Mouse (Mus musculus): ENCODE measurements at regions not wholly inside any gene's neighbourhood (a gene's known extent, or its start where the extent isn't known, plus 50 kb on each side); places are given as distances from the start of the nearest gene placed in this dataset.
A peak's percentile ranks its signal among the peaks of the same experiment; 100 is the strongest.
"Not testable (repeated sequence)": the region's sequence is repeated elsewhere in the genome, so short reads cannot be mapped to it uniquely, and the experiment has no call there.

DNA sequence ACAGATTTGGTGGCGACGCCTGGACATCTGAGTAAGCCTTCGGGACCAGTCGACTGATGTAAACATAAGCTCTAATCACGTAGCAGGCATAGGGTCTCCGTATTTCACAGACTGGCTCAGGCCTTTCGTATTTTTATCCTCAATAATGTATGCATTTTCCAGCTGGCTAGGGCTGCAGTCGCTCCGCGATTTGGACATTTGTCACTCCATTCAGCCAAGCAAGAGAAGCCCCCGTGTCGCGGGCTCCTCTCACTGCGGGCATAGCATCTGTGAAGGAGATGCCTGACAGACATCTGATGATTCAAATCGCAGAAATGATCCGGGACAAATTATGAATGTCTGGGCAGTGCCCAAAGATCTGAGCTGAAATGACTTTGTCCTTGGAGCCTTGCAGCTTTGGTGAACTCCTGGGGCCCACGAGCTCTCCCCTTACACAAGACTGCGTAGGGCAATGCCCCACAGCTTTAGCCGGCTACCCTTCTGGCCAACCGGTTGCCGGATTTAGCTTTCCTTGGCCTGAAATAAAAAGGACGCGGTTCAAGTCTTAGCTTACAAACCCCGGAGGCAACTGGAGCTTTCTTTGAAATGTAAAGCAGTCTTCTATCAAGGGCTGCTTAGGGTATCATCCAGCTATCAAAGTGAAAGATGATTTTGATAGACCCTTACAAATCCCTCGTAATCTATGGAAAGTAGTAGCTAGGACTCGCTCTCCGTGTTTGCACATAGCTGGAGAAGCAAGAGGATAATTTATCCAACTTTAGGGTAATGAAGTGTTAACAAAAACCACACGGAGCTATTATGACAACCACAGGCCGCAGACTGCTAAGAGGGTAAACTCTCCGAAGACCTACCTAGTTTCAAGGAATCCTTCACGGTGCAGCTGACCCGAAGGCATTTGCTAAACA, 270.6 kb downstream of the Etnk1 start:
- no peak for DNase-seq (ENCODE audit: low read depth, low spot score)

- no peak for DNase-seq (ENCODE audit: low read depth, low spot score)
Observed at GRCm38 (mm10) chr6:143438272-143438591, 271.2 kb downstream of the Etnk1 start.

DNA sequence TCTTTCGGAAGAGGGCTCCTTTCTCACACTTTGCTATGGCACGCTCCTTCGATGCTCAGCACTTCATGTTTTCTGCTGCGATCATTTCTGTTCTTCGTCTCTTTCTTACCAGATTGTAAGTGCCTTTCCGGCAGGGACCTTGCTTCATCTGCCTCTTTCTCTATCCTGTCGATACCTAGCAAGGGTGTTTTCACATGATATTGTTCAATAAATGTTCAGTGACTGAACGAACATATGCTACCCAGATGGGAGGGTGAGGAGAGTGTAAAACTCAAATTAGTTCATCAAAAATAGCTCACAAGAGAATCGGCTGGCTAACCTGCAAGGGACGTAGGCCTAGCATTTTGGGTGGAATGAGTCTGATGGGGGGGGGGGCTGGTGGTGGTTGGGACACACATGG, 272.5 kb downstream of the Etnk1 start:
- no peak for DNase-seq (ENCODE audit: low read depth, low spot score)

DNA sequence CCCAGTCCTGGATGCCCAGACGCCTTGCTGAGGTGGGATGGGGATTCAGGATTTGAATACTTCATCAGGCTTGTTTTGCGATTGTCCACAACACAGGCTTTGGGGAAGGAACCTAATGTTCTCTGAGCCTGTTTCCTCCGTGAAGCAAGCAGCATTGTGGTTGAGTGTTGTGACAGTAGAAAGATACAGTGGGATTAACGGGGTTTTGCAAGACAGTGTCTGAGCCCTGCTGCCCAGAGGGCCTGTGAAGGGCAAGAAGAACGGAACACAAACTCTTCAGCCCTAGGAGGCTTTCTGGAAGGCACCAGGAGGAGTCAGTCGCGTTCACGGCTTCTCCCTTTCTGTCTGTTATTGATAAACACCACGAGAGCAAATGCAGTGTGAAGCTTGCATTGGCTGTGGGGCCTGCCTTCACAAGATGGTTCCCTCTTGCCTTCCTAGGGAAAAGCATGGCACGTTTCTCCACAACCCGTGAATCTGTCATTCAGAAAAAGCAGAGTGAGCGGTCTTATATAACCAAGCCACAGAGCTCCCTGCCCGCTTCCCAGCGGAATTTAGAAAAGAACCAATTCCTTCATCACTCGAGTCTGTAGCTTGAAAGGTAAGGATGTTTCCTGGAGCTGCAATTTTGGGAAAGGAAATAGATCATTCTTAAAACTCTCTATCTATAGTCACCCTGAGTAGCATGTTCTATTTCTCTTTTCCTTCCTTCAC, 273.4 kb downstream of the Etnk1 start:
- DNase-seq (ENCODE audit: low read depth, low spot score): no peak

- DNase-seq (ENCODE audit: low read depth, low spot score): no peak
Observed at GRCm38 (mm10) chr6:143442361-143442760, 275.3 kb downstream of the Etnk1 start.

- DNase-seq (ENCODE audit: low read depth, low spot score): no peak
Observed at GRCm38 (mm10) chr6:143443446-143443845, 276.4 kb downstream of the Etnk1 start.

GRCm38 (mm10) chr6:143444782-143445181, 277.8 kb downstream of the Etnk1 start:
- DNase-seq (ENCODE audit: low read depth, low spot score): peak; percentile 74

DNA sequence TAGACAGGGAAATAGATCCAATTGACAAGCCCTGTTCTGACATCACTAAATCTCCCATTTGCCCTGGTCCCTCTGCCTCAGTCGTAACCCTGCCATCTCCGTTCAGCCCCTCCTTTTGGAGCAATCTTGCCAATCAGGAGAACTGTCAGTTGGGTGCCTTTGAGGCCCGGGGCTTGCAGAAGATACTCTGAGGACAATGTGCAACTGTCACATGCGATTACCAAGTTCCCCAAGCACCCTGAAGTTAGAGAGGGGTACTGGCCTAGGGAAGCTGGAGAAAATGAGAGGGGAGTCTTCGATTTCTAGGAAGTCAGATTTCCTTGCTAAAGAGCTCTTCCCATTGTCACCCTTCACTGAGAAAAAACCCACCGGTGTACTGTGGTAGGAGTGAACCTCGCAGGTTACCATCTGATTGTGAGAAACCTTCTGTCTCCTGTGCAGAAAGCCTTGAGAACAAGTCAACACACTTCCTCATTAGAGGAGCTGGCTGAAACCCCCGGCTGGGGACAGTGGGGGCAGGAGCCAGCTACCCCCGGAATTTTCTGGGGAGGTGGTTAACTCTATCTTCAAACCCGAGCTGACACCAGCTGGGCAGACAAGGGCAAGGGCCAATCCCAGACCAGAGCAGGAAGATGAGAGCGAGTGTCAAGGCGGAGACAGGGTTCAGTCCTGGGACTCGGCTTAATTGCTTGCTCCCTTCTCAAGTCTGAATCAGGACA, 279.0 kb downstream of the Etnk1 start:
- DNase-seq (ENCODE audit: low read depth, low spot score): no peak

- DNase-seq (ENCODE audit: low read depth, low spot score): no peak
Observed at GRCm38 (mm10) chr6:143447060-143447459, 280.0 kb downstream of the Etnk1 start.

DNA sequence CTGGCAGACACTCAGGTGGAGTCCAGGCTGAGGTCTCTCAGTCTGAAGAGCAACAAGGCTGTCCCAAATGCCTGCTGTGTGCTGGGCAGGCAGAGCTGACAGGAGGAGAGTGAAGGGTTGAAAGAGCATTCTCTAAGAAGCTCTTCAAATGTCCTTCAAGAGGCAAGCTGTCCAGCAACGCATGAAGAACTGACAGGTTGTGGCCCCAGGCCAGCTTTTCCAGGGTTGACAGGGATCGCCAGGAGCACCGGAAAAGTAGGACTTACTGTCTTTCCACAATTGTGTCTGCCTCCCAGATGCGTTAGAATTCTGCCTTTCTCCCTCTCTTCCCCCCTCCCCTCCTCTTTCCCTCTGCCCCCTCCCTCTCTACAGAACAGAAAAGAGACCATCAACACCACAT, 282.1 kb downstream of the Etnk1 start:
- DNase-seq (ENCODE audit: low read depth, low spot score): no peak

- DNase-seq (ENCODE audit: low read depth, low spot score): no peak
Observed at GRCm38 (mm10) chr6:143451869-143452268, 284.8 kb downstream of the Etnk1 start.

- no peak for DNase-seq (ENCODE audit: low read depth, low spot score)
Observed at GRCm38 (mm10) chr6:143454695-143455218, 287.7 kb downstream of the Etnk1 start.

GRCm38 (mm10) chr6:143464907-143465537, 298.0 kb downstream of the Etnk1 start:
- no peak for DNase-seq (ENCODE audit: low read depth, low spot score)

DNA sequence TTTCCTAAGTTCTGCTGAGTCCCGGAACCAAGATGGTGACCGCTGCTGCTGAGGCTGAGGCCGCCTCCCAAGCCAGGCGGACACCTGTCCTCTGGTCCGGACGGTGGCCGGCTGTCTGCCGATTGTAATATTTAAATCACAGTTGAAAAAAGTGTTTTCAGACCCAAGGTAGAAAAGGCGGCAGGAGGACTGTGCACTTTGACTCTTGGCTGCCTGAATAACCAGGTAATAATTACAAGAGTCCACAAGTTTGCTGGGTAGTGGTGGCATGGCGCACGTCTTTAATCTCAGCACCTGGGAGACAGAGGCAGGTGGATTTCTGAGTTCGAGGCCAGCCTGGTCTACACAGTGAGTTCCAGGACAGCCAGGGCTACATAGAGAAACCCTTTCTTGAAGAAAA, 305.7 kb downstream of the Etnk1 start:
- not testable (repeated sequence) for DNase-seq (ENCODE audit: low read depth, low spot score)

DNA sequence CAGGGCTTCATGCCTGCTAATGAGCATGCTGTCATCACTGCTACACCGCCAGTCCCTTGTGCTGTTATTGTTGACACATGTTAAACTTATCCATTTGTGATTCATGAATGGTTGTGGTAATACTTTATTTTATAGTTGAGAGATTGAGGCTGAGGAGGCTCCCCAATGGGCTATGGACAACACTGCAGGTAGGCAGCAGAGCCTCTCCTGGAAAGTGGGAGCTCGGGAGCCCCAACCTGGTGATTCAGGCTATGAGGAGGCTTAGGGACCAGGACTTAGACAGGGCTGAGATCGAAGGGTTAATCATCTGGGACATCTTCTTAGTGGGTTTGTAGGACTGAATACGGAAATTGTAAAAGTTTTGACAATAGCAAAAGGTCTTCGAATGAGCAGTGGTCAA, 307.4 kb downstream of the Etnk1 start:
- DNase-seq (ENCODE audit: low read depth, low spot score): no peak

GRCm38 (mm10) chr6:143475296-143475695, 308.3 kb downstream of the Etnk1 start:
- DNase-seq (ENCODE audit: low read depth, low spot score): no peak

- DNase-seq (ENCODE audit: low read depth, low spot score): no peak
Observed at GRCm38 (mm10) chr6:143477396-143477795, 310.4 kb downstream of the Etnk1 start.

DNA sequence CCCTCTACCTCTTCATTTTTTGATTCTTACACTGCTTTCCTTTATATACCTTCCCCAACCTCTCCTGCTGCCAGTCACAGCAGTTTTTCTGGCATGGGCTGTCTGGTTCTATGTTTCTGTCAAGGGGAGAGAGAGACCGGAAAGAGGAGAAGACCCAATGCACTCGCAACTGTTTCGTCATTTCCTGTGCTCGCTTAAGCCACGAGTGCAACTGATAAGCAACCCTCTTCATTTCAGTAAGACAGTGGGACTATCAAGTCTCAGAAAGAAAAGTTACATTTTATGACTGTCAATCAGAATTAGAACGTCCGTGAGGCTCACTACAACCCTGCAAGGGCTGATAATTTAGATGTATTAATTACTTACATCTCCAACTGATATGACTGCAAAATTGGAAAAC, 312.2 kb downstream of the Etnk1 start:
- no peak for DNase-seq (ENCODE audit: low read depth, low spot score)

- no peak for DNase-seq (ENCODE audit: low read depth, low spot score)
Observed at GRCm38 (mm10) chr6:143479701-143480388, 312.8 kb downstream of the Etnk1 start.

DNA sequence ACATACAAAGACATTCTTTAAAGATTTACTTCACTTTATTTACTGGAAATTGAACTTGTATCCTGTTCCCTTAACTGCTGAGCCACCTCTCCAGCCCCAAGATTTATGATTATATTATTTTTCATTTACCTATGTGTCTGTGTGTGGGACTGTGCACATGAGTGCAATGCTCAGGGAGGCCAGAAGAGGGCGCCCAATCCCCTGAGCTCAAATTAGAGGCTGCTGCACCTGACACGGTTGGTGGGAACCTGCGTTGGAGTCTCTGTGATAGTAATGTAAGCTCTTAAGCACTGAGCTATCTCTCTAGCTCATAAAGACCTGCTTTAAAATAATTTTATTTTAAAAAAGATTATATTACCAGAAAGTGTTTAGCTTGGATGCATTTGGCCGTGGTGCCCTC, 315.3 kb downstream of the Etnk1 start:
- peak; percentile 29 for DNase-seq (ENCODE audit: low read depth, low spot score)

DNA sequence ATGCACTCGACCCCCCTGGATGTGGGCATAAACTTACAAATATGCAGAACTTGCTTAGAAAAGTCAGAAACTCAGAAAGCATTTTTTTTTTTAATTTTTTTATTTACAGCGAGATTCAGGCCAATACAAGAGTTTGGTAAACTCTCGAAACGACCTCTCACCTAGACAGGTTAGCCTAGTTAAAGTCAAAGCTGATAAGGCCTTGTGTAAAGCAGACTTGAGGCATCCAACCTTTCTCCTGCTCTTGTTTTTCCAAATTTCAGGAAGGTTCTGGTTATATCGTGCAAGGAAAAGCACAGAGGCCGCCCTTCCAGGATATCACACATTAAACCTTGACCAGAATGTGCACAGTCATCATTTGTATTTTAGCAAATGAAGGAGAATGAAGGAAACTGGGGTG, 315.8 kb downstream of the Etnk1 start:
- DNase-seq (ENCODE audit: low read depth, low spot score): no peak

All from 3T3-L1 (cell line).